Mouse (Mus musculus): ENCODE results near the gene Tmtc4. TPM values are rescaled to one million over a fixed set of nuclear protein-coding genes. Genes with fewer than 3 reads are reported as not detected.

Tmtc4 gene
- polyA plus RNA-seq, 1 experiment from 2014 or later, result 2.6 TPM

DNA sequence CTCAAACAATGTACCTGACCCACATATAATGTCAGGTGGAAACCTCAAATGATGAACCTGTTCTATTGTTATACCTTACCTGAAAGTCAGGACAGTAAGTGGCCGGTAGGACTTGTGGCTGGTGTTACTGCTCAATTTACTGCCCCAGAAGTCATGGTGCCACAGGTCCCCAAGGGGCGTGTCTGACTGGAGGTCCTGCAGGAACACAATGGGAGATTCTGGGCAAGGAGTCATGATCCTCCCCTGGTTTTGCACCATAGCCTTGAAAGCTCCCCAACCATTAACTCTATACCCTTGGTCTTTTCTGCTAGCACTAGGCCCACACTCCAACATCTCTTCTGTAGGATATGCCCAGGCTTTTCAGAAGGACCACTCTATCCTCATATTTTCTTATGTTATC lies 10.7 kb downstream of the Tmtc4 start:
- Histone ChIP-seq H3K4me2 (no peak overlapping the region), H3K4me1 (replicated peaks) (no peaks in the 10 kb centered on the region), H3K9me3 (replicated peaks) (no peaks in the 10 kb centered on the region), H3K27me3 (no peaks in the 10 kb centered on the region), H3K4me3 (replicated peaks) (no peak overlapping the region), H3K9ac (no peak overlapping the region), H3K27ac (replicated peaks) (no peak overlapping the region), H3K36me3 (replicated peaks) (0 out of 2 replicates have a peak, but pooled peaks cover 5% of the 10 kb centered on the region)
- WGBS (ENCODE audit: insufficient replicate concordance), result 73% methylated on average over 2 of the region's 2 CpGs
- ATAC-seq (ENCODE audit: insufficient read depth), result no peak

DNA sequence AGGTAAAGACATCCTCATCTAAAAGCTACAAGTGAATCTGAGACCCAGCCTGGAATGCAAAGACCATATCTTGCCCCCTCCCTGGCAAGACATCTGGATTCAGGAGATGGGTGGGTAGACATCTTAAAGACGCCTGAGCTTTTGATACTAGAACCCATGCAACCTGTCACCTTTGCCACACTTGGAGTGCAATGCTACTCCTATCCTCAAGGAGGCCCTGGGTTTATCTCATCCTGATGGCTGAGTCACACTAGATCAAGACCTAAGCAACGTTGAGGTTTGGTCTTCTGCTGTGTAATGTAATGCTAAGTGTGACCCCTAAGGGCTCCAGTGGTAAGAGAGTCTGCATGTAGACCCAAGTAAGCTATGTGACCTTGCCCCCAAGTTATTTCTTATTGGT lies 15.8 kb downstream of the Tmtc4 start:
- no peak overlapping the region for H3K9ac ChIP-seq
- no peaks in the 10 kb centered on the region for H3K27me3 ChIP-seq
- 49% methylated on average over 2 of the region's 2 CpGs for WGBS (ENCODE audit: insufficient replicate concordance)
- 0 out of 2 replicates have a peak, but pooled peaks cover 5% of the 10 kb centered on the region for H3K36me3 ChIP-seq (replicated peaks)
- H3K4me2 ChIP-seq, result no peak overlapping the region
- H3K4me1 ChIP-seq (replicated peaks), result no peaks in the 10 kb centered on the region
- no peaks in the 10 kb centered on the region for H3K9me3 ChIP-seq (replicated peaks)
- no peak overlapping the region for H3K4me3 ChIP-seq (replicated peaks)
- no peak overlapping the region for H3K27ac ChIP-seq (replicated peaks)
- no peak for ATAC-seq (ENCODE audit: insufficient read depth)

DNA sequence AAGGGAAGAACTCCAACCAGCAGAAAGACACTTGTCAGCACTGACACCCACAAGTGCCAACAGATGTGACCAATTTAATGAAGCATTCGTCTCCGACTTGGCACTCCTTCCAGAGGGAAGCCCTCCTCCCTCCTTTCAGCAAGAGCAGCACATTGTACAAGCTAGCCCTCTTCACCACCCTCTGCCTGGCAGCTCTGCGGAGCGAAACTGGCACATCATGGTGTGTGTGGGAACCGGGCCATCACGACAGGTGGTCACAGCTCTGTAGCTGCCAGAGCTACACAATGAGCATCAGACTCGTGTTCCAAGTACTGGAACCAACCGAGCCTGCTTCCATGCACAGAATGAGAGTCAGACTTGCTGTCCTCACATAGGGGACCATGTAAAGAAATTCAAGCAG lies 25.9 kb downstream of the Tmtc4 start:
- Histone ChIP-seq H3K9me3 (replicated peaks) (no peaks in the 10 kb centered on the region), H3K4me3 (replicated peaks) (no peak overlapping the region), H3K4me1 (replicated peaks) (no peaks in the 10 kb centered on the region), H3K36me3 (replicated peaks) (no peaks in the 10 kb centered on the region), H3K9ac (no peak overlapping the region), H3K4me2 (no peak overlapping the region), H3K27ac (replicated peaks) (no peak overlapping the region), H3K27me3 (no peaks in the 10 kb centered on the region)
- 70% methylated on average over 8 of the region's 8 CpGs for WGBS (ENCODE audit: insufficient replicate concordance)
- ATAC-seq (ENCODE audit: insufficient read depth), result no peak

GRCm38 (mm10) chr14:122953331-122953730 lies 30.5 kb downstream of the Tmtc4 start:
- Histone ChIP-seq H3K9me3 (replicated peaks) (no peaks in the 10 kb centered on the region), H3K27ac (replicated peaks) (no peak overlapping the region), H3K36me3 (replicated peaks) (no peaks in the 10 kb centered on the region), H3K27me3 (no peaks in the 10 kb centered on the region), H3K9ac (no peak overlapping the region), H3K4me2 (no peak overlapping the region), H3K4me1 (replicated peaks) (no peaks in the 10 kb centered on the region), H3K4me3 (replicated peaks) (no peak overlapping the region)
- ATAC-seq (ENCODE audit: insufficient read depth), result no peak
- WGBS (ENCODE audit: insufficient replicate concordance), result 26% methylated on average over 1 of the region's 1 CpGs

DNA sequence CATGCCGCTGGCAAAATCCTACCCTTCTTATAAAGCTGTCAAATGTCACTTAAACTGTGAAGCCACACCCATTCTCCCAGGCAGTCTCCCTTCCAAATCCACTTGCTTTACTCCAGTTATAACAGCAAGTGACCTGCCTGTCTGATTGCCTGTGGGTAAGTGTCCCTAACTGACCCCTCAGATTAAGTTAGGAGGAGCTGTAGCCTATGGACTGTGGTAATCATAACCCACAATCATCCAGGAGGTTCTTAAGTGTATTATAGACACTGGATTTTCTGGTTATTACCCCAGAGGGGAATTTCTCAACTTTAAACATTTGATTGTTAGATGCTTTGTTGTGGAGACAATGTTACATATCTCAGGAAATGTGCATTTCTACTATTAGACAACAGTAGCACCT lies 31.3 kb downstream of the Tmtc4 start:
- ATAC-seq (ENCODE audit: insufficient read depth), result no peak
- 76% methylated on average over 1 of the region's 1 CpGs for WGBS (ENCODE audit: insufficient replicate concordance)
- H3K27me3 ChIP-seq, result no peaks in the 10 kb centered on the region
- no peaks in the 10 kb centered on the region for H3K4me1 ChIP-seq (replicated peaks)
- H3K9me3 ChIP-seq (replicated peaks), result no peaks in the 10 kb centered on the region
- no peak overlapping the region for H3K27ac ChIP-seq (replicated peaks)
- H3K9ac ChIP-seq, result no peak overlapping the region
- H3K4me2 ChIP-seq, result no peak overlapping the region
- no peak overlapping the region for H3K4me3 ChIP-seq (replicated peaks)
- H3K36me3 ChIP-seq (replicated peaks), result no peaks in the 10 kb centered on the region

- no peak overlapping the region for H3K27ac ChIP-seq (replicated peaks)
- H3K4me3 ChIP-seq (replicated peaks), result no peak overlapping the region
- H3K27me3 ChIP-seq, result no peaks in the 10 kb centered on the region
- no peaks in the 10 kb centered on the region for H3K4me1 ChIP-seq (replicated peaks)
- ATAC-seq (ENCODE audit: insufficient read depth), result no peak
- H3K9ac ChIP-seq, result no peak overlapping the region
- no peaks in the 10 kb centered on the region for H3K9me3 ChIP-seq (replicated peaks)
- H3K36me3 ChIP-seq (replicated peaks), result no peaks in the 10 kb centered on the region
- WGBS (ENCODE audit: insufficient replicate concordance), result 64% methylated on average over 6 of the region's 6 CpGs
- H3K4me2 ChIP-seq, result no peak overlapping the region
These were observed 32.0 kb downstream of the Tmtc4 start for GRCm38 (mm10) chr14:122951676-122952445.

DNA sequence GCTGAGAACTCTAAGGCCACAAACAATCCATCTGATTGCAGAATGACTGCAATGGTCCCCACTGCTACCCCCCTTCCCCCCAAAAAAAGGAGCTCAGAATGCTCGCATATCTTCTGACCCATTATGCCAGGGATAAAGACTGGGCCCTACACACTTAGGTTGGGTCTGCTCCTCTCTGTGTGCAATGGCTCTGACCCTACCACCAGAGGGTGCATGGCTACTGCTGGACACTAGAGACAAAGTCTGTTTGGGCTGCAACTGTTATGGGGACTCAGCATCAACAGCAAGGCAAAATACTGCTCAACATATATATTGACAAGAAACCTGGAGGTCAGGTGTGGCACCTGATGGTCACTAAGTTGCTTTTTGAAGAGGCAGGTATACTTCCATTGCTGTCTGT lies 32.9 kb downstream of the Tmtc4 start:
- Histone ChIP-seq H3K9me3 (replicated peaks) (no peaks in the 10 kb centered on the region), H3K27me3 (no peaks in the 10 kb centered on the region), H3K9ac (no peak overlapping the region), H3K36me3 (replicated peaks) (no peaks in the 10 kb centered on the region), H3K27ac (replicated peaks) (no peak overlapping the region), H3K4me2 (no peak overlapping the region), H3K4me3 (replicated peaks) (no peak overlapping the region), H3K4me1 (replicated peaks) (no peaks in the 10 kb centered on the region)
- no peak for ATAC-seq (ENCODE audit: insufficient read depth)
- 71% methylated on average over 1 of the region's 1 CpGs for WGBS (ENCODE audit: insufficient replicate concordance)

- H3K9me3 ChIP-seq (replicated peaks), result no peaks in the 10 kb centered on the region
- H3K36me3 ChIP-seq (replicated peaks), result no peaks in the 10 kb centered on the region
- 81% methylated on average over 3 of the region's 3 CpGs for WGBS (ENCODE audit: insufficient replicate concordance)
- H3K4me2 ChIP-seq, result no peak overlapping the region
- no peak for ATAC-seq (ENCODE audit: insufficient read depth)
- no peaks in the 10 kb centered on the region for H3K27me3 ChIP-seq
- H3K4me1 ChIP-seq (replicated peaks), result no peaks in the 10 kb centered on the region
- no peak overlapping the region for H3K27ac ChIP-seq (replicated peaks)
- no peak overlapping the region for H3K9ac ChIP-seq
- no peak overlapping the region for H3K4me3 ChIP-seq (replicated peaks)
These were observed 40.4 kb downstream of the Tmtc4 start for GRCm38 (mm10) chr14:122943475-122943853.

DNA sequence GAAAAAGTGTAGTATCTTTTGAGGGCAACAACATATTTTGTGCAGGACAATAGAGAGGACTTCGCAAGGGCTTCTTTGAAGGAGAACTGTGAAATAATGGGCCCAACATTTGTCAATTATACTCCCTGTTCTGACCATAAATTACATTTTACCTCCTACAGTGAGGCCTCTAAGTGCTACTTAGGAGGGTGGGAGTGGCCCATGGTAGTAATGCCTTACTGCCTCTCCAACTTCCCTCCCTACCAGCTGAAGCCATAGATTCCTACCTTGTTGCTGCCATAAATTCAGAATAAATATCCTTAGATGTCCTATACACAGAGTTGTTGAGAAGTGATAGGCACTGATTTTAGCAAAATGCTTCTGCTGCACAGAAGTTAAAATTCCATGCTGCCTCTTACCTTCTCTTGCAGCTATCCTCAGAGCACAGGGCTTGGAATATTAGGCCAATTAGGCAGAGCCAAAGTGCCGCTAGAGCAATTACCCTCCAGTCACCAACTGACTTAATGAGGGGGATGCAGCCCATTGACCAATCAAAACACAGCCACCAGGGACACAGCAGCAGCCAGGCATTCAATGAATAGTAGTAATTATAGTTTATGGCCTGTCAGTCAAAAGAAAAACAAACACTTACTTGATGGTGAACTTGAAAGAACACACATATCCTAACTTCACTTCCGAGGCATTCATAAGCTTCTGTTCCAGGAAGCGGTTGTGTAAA lies 40.9 kb downstream of the Tmtc4 start:
- Histone ChIP-seq H3K9ac (no peak overlapping the region), H3K36me3 (replicated peaks) (no peaks in the 10 kb centered on the region), H3K9me3 (replicated peaks) (no peaks in the 10 kb centered on the region), H3K4me1 (replicated peaks) (no peaks in the 10 kb centered on the region), H3K27ac (replicated peaks) (no peak overlapping the region), H3K4me3 (replicated peaks) (no peak overlapping the region), H3K4me2 (no peak overlapping the region), H3K27me3 (no peaks in the 10 kb centered on the region)
- no peak for ATAC-seq (ENCODE audit: insufficient read depth)
- WGBS (ENCODE audit: insufficient replicate concordance), result 78% methylated on average over 4 of the region's 4 CpGs

DNA sequence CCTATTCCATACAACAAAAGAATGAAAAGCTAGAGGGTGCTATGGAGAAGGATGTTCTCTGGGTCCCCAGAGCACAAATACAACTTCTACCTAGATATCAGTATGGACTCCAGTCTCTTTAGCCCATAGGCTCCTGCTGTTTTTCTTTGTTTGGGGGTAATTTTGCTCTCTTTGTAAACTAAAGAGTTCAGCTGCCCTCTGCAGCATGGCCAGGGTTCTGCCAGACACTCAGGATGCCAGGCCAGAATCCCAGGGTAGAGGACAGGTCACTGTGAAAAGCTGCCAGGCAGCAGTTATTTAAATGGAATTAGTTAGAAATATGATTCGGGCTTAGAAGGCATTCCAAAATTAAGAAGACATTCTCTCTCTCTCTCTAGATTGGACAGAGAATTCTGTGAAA lies 47.4 kb downstream of the Tmtc4 start:
- Histone ChIP-seq H3K9me3 (replicated peaks) (no peaks in the 10 kb centered on the region), H3K4me2 (no peak overlapping the region), H3K36me3 (replicated peaks) (no peaks in the 10 kb centered on the region), H3K27ac (replicated peaks) (no peak overlapping the region), H3K27me3 (no peaks in the 10 kb centered on the region), H3K4me3 (replicated peaks) (no peak overlapping the region), H3K9ac (no peak overlapping the region), H3K4me1 (replicated peaks) (no peaks in the 10 kb centered on the region)
- ATAC-seq (ENCODE audit: insufficient read depth), result no peak
- 67% methylated on average over 1 of the region's 1 CpGs for WGBS (ENCODE audit: insufficient replicate concordance)

GRCm38 (mm10) chr14:122920011-122920410 lies 63.8 kb downstream of the Tmtc4 start:
- no peak overlapping the region for H3K27ac ChIP-seq (replicated peaks)
- H3K9me3 ChIP-seq (replicated peaks), result no peaks in the 10 kb centered on the region
- H3K4me3 ChIP-seq (replicated peaks), result no peak overlapping the region
- H3K4me1 ChIP-seq (replicated peaks), result no peaks in the 10 kb centered on the region
- H3K9ac ChIP-seq, result no peak overlapping the region
- no peak for ATAC-seq (ENCODE audit: insufficient read depth)
- H3K4me2 ChIP-seq, result no peak overlapping the region
- 63% methylated on average over 5 of the region's 5 CpGs for WGBS (ENCODE audit: insufficient replicate concordance)
- H3K27me3 ChIP-seq, result no peaks in the 10 kb centered on the region
- H3K36me3 ChIP-seq (replicated peaks), result no peaks in the 10 kb centered on the region

Data from liver, embryonic 15.5 days (tissue).